9 mouse cellular contexts compared by ENCODE assay signal in the genomic region with DNA sequence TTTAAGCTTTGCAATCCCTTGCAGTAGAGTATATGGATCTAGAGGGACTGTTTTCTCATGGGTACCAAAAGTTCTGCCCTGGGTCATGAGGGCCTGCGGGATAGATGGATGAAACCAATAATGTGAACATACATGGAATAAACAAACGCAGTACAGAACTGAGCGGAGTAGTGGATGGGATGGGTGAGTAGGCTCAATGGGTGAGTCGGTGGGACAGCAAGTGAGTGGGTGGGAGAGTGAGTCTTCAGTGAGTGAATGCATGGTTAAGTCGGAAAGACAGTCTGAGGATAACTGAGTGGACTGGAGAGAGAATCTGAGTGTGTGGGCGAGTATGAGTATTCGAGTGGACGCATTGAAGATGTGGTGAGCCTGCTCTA. TPM values are rescaled to one million over a fixed set of nuclear protein-coding genes. Genes with fewer than 3 reads are reported as not detected.
DNase-seq lines count a peak whose midpoint lies in the region; ATAC-seq and TF ChIP-seq lines count a peak whose summit lies in the region.
"Had no signal": no experiment of that assay in that cellular context is flagged by ENCODE, and none has a peak within 500 bp of the region (broad histone marks: within the 10 kb centered on the region; RNA-seq: fewer than 3 reads in every experiment).

No protein-coding gene starts in this region.

- H3K9me3 ChIP-seq in heart, embryonic 16.5 days (replicated peaks; ENCODE audit: control insufficient read depth, low read length): no peaks in the 10 kb centered on the region
- no peaks in the 10 kb centered on the region for H3K9me3 ChIP-seq in hindbrain, embryonic 15.5 days
- H3K9me3 ChIP-seq in midbrain, embryonic 15.5 days: no peaks in the 10 kb centered on the region

- no peak for ATAC-seq in heart, embryonic 16.5 days (replicated peaks; ENCODE audit: extremely low read depth, insufficient read depth, low FRiP score)
- peak; percentile 52 for ATAC-seq in hindbrain, embryonic 15.5 days (ENCODE audit: low FRiP score, low read depth)
- ATAC-seq in midbrain, embryonic 15.5 days (replicated peaks): peak; percentile 60

- peaks cover 25% of the 10 kb centered on the region for H3K27me3 ChIP-seq in heart, embryonic 16.5 days (ENCODE audit: control insufficient read depth, insufficient read depth, low read length)
- H3K27me3 ChIP-seq in hindbrain, embryonic 15.5 days: peaks cover 28% of the 10 kb centered on the region
- H3K27me3 ChIP-seq in midbrain, embryonic 15.5 days (replicated peaks): peaks cover 30% of the 10 kb centered on the region

- TF ChIP-seq POLR2A in cortical plate, adult 2 months (IDR thresholded peaks at IDR 0.05; ENCODE audit: extremely low read depth, insufficient read depth, low read length): no peak

- no peaks in the 10 kb centered on the region for H3K36me3 ChIP-seq in heart, embryonic 16.5 days (ENCODE audit: control insufficient read depth, insufficient read depth)
- H3K36me3 ChIP-seq in hindbrain, embryonic 15.5 days: no peaks in the 10 kb centered on the region
- no peaks in the 10 kb centered on the region for H3K36me3 ChIP-seq in midbrain, embryonic 15.5 days (replicated peaks)

- 34% methylated on average over 8 of the region's 8 CpGs for WGBS in heart, embryonic 16.5 days
- 37% methylated on average over 8 of the region's 8 CpGs for WGBS in hindbrain, embryonic 15.5 days
- 35% methylated on average over 8 of the region's 8 CpGs for WGBS in midbrain, embryonic 15.5 days

- H3K4me1 ChIP-seq in heart, embryonic 16.5 days (ENCODE audit: control insufficient read depth, insufficient read depth, low read length): peaks cover 8% of the 10 kb centered on the region
- H3K4me1 ChIP-seq in cortical plate, adult 2 months (ENCODE audit: control insufficient read depth, insufficient read depth, low read length): 0 out of 2 replicates have a peak, but pooled peaks cover 2% of the 10 kb centered on the region
- H3K4me1 ChIP-seq in hindbrain, embryonic 15.5 days (replicated peaks): peaks cover 13% of the 10 kb centered on the region
- H3K4me1 ChIP-seq in midbrain, embryonic 15.5 days: peaks cover 15% of the 10 kb centered on the region

- no peak for DNase-seq in heart, postnatal 14 days
- DNase-seq in cerebellum, adult 9-11 months: no peak
- DNase-seq in thymus, postnatal 4 days: no peak
- no peak for DNase-seq in frontal cortex, adult 2 months (ENCODE audit: extremely low spot score in 1 of 2, low spot score in 1 of 2)

- intact Hi-C loops in heart, postnatal 14 days (cut with DNase I): no loop called here

- H3K4me3 ChIP-seq in heart, embryonic 16.5 days (ENCODE audit: low read length): peak overlapping the region; percentile 62
- peak overlapping the region; percentile 37 for H3K4me3 ChIP-seq in cortical plate, adult 2 months (ENCODE audit: insufficient read depth, low read length)
- peak overlapping the region; percentile 60 for H3K4me3 ChIP-seq in hindbrain, embryonic 15.5 days
- H3K4me3 ChIP-seq in midbrain, embryonic 15.5 days: peak overlapping the region; percentile 74

- H3K27ac ChIP-seq in heart, embryonic 16.5 days (ENCODE audit: low read length): no peak overlapping the region
- H3K27ac ChIP-seq in cortical plate, adult 2 months (ENCODE audit: insufficient read depth, low read length): no peak overlapping the region
- H3K27ac ChIP-seq in hindbrain, embryonic 15.5 days (replicated peaks): no peak overlapping the region
- H3K27ac ChIP-seq in midbrain, embryonic 15.5 days: no peak overlapping the region
- H3K27ac ChIP-seq: macrophage had no signal

- no peak for TF ChIP-seq CTCF in cortical plate, adult 2 months (IDR thresholded peaks at IDR 0.05; ENCODE audit: extremely low read depth, insufficient read depth, low read length)

- H3K4me2 ChIP-seq in heart, embryonic 16.5 days (ENCODE audit: low read depth, low read length): peak overlapping the region; percentile 95
- peak overlapping the region; percentile 94 for H3K4me2 ChIP-seq in hindbrain, embryonic 15.5 days
- peak overlapping the region; percentile 99 for H3K4me2 ChIP-seq in midbrain, embryonic 15.5 days

- H3K9ac ChIP-seq in heart, embryonic 16.5 days (ENCODE audit: low read length): peak overlapping the region; percentile 79
- H3K9ac ChIP-seq in hindbrain, embryonic 15.5 days: peak overlapping the region; percentile 44
- H3K9ac ChIP-seq in midbrain, embryonic 15.5 days: no peak overlapping the region; the same call in 1 of the 2 replicates

RNA-seq across cellular contexts. Expression of a gene that starts 0.3 kb away (rescaled TPM):
- 3.4 and 3.6 TPM in 2 replicates for polyA plus RNA-seq in heart, embryonic 16.5 days (2015; fragmentation: Nextera tagmentation; extraction: Ambion mirVana)
- total RNA-seq in heart, postnatal 14 days (2021): 1 to 10 TPM; 6.2 to 7.4 TPM
- polyA plus RNA-seq in cortical plate, adult 2 months (2012; rRNA removed): 0.59 and 0.77 TPM in 2 replicates
- polyA plus RNA-seq in hindbrain, embryonic 15.5 days (2015; fragmentation: Nextera tagmentation; extraction: Ambion mirVana): 2.1 and 2.5 TPM in 2 replicates
- 1.2 and 1.6 TPM in 2 replicates for polyA plus RNA-seq in midbrain, embryonic 15.5 days (2015; fragmentation: Nextera tagmentation; extraction: Ambion mirVana)
- polyA plus RNA-seq in frontal cortex, adult 2 months (2012; rRNA removed): 1.6 TPM in 2 replicates
- polyA plus RNA-seq: macrophage had no signal

RNA-seq across cellular contexts. Expression of a gene that starts 33.2 kb away (rescaled TPM):
- polyA plus RNA-seq in heart, embryonic 16.5 days (2015; fragmentation: Nextera tagmentation; extraction: Ambion mirVana): 9.7 and 10.4 TPM in 2 replicates
- 1 to 10 TPM; 2.7 to 3.7 TPM for total RNA-seq in heart, postnatal 14 days (2021)
- polyA plus RNA-seq in cortical plate, adult 2 months (2012; rRNA removed): 3.0 and 3.3 TPM in 2 replicates
- polyA plus RNA-seq in hindbrain, embryonic 15.5 days (2015; fragmentation: Nextera tagmentation; extraction: Ambion mirVana): 8.9 and 10.1 TPM in 2 replicates
- polyA plus RNA-seq in midbrain, embryonic 15.5 days (2015; fragmentation: Nextera tagmentation; extraction: Ambion mirVana): 9.2 and 10.7 TPM in 2 replicates
- 3.4 and 3.5 TPM in 2 replicates for polyA plus RNA-seq in frontal cortex, adult 2 months (2012; rRNA removed)
